Mouse (Mus musculus): ENCODE results near the gene Fli1. TPM values are rescaled to one million over a fixed set of nuclear protein-coding genes. Genes with fewer than 3 reads are reported as not detected.

Gene Fli1
- polyA plus RNA-seq, 1 experiment from 2014 or later, result 18.8 TPM

DNA sequence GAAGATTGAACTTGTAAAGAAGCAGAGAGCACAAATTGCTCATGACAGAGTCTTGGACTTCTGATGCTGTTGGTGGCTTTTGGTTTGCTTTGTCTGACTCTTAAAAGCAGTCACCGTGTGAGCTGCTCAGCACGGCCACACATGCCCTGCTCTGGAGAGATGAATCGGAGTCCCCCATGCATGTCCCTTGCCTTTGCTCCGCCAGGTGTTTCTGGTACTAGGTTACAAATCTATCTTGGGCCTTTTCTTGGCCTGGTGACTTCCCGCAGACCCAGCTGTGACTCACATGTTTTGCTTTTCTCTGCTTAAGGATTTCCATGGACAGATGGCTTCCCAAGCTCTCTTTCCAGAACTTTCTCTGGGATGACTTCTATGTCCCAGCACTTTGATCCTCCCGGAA is 169.0 kb downstream of the Fli1 start:
- H3K9me3 ChIP-seq (ENCODE audit: control insufficient read depth, low read length), result no peaks in the 10 kb centered on the region
- H3K4me1 ChIP-seq (ENCODE audit: control insufficient read depth, insufficient read depth, low read length), result no peaks in the 10 kb centered on the region
- ATAC-seq (ENCODE audit: low read depth), result no peak
- 84% methylated on average over 6 of the region's 6 CpGs for WGBS
- no peak overlapping the region for H3K27ac ChIP-seq (replicated peaks; ENCODE audit: low read depth, low read length)
- H3K4me2 ChIP-seq (ENCODE audit: low read depth, low read length), result no peak overlapping the region
- no peak for DNase-seq (ENCODE audit: low spot score)
- no peak overlapping the region for H3K9ac ChIP-seq (ENCODE audit: low read depth, low read length)
- no peaks in the 10 kb centered on the region for H3K36me3 ChIP-seq (ENCODE audit: control insufficient read depth, insufficient read depth, low read length)
- H3K4me3 ChIP-seq (ENCODE audit: low read depth, low read length), result no peak overlapping the region
- H3K27me3 ChIP-seq (replicated peaks; ENCODE audit: control insufficient read depth, insufficient read depth, low read length), result no peaks in the 10 kb centered on the region

Other genes with a start within 250 kb of the Fli1 start
- gene Kcnj5, start 198.5 kb downstream of the Fli1 start, polyA plus RNA-seq (2014; fragmentation: Nextera tagmentation; extraction: Ambion mirVana), result 0.17 and 0.47 TPM in 2 replicates
- not detected in 2 replicates for gene Kcnj1, start 170.4 kb downstream of the Fli1 start, polyA plus RNA-seq (2014; fragmentation: Nextera tagmentation; extraction: Ambion mirVana)
- gene Ets1, start 93.4 kb upstream of the Fli1 start, polyA plus RNA-seq (2014; fragmentation: Nextera tagmentation; extraction: Ambion mirVana), result 32.7 and 35.8 TPM in 2 replicates